Mouse (Mus musculus) brain, embryonic 14.5 days (tissue): ENCODE measurements at regions not wholly inside any gene's neighbourhood (a gene's known extent, or its start where the extent isn't known, plus 50 kb on each side); places are given as distances from the start of the nearest gene placed in this dataset.

Experiments used
- DNase-seq: peaks from one replicate; pipeline ENCODE4 v3.0.0-alpha.2; 2011; ENCODE audit warnings: low read depth
- CTCF ChIP-seq: fragments of 200-500 bp; IDR thresholded peaks from 2 replicates; pipeline ENCODE4 v1.5.1; 2012; ENCODE audit warnings: inconsistent platforms, mild to moderate bottlenecking, moderate library complexity, borderline replicate concordance; ENCODE audit not compliant: insufficient read depth, insufficient read length; ENCODE audit errors: extremely low read depth
- POLR2A ChIP-seq: fragments of 200-500 bp; IDR thresholded peaks from 2 replicates; pipeline ENCODE4 v1.6.1; 2012; ENCODE audit warnings: mild to moderate bottlenecking, inconsistent platforms, borderline replicate concordance; ENCODE audit not compliant: poor library complexity, insufficient read depth, insufficient read length, severe bottlenecking; ENCODE audit errors: extremely low read depth

- TF ChIP-seq CTCF = no peak
- no peak for TF ChIP-seq POLR2A
- peak; percentile 63 for DNase-seq
Observed at GRCm38 (mm10) chr7:34545906-34546305, 110.6 kb downstream of the Kctd15 start.

GRCm38 (mm10) chr7:34541906-34542305 is 114.6 kb downstream of the Kctd15 start:
- DNase-seq = no peak
- TF ChIP-seq POLR2A (no peak), CTCF (peak; percentile 23; the same call in 1 of the 2 replicates)

GRCm38 (mm10) chr7:34541000-34541399 is 115.5 kb downstream of the Kctd15 start:
- DNase-seq = no peak
- no peak for TF ChIP-seq POLR2A
- TF ChIP-seq CTCF = no peak

- DNase-seq = no peak
- TF ChIP-seq POLR2A (no peak), CTCF (0 out of 2 replicates have a peak, but pooled peaks have one; percentile 1)
Observed at GRCm38 (mm10) chr7:34539856-34540255, 116.7 kb downstream of the Kctd15 start.

- TF ChIP-seq POLR2A = no peak
- no peak for TF ChIP-seq CTCF
- DNase-seq = peak; percentile 86
Observed at GRCm38 (mm10) chr7:34538310-34539055, 118.0 kb downstream of the Kctd15 start.

- TF ChIP-seq POLR2A = no peak
- no peak for TF ChIP-seq CTCF
Observed at GRCm38 (mm10) chr7:34537122-34537521, 119.4 kb downstream of the Kctd15 start.

GRCm38 (mm10) chr7:34534241-34534640 is 122.3 kb downstream of the Kctd15 start:
- no peak for TF ChIP-seq CTCF
- no peak for TF ChIP-seq POLR2A
- no peak for DNase-seq

More at GRCm38 (mm10) chr7:34537122-34537521, 119.4 kb downstream of the Kctd15 start:
- DNase-seq = no peak

- no peak for DNase-seq
- no peak for TF ChIP-seq CTCF
- no peak for TF ChIP-seq POLR2A
Observed at GRCm38 (mm10) chr7:34531639-34532038, 124.9 kb downstream of the Kctd15 start.

- TF ChIP-seq CTCF = no peak; the same call in 1 of the 2 replicates
- no peak for TF ChIP-seq POLR2A
- DNase-seq = no peak
Observed at GRCm38 (mm10) chr7:34507858-34508257, 114.7 kb upstream of the Lsm14a start.

GRCm38 (mm10) chr7:34506816-34507215 is 113.7 kb upstream of the Lsm14a start:
- TF ChIP-seq CTCF = no peak
- no peak for TF ChIP-seq POLR2A
- DNase-seq = no peak

GRCm38 (mm10) chr7:34493892-34494291 is 100.8 kb upstream of the Lsm14a start:
- DNase-seq = peak; percentile 62
- TF ChIP-seq POLR2A = no peak
- no peak for TF ChIP-seq CTCF
